Mouse (Mus musculus) lung, postnatal 0 days (tissue): ENCODE measurements around the gene Pik3cd. TPM values are rescaled to one million over a fixed set of nuclear protein-coding genes. Genes with fewer than 3 reads are reported as not detected.

Experiments used
- ATAC-seq: fragments of 200-750 bp; cut with Nextera tagmentation; 2 replicates; pipeline ENCODE4 v1.8.0; 2017; ENCODE audit warnings: moderate library complexity
- DNase-seq: peaks from one replicate; pipeline ENCODE4 v3.0.0-alpha.2; 2016; ENCODE audit warnings: low spot score
- H3K27ac ChIP-seq: fragments of 300-500 bp; sonication (generic); 2 replicates; pipeline ENCODE4 v1.5.1; 2014; ENCODE audit warnings: antibody characterized with exemption, mild to moderate bottlenecking, low read length, mixed read lengths
- H3K27me3 ChIP-seq: fragments of 300-500 bp; sonication (generic); replicated peaks from 2 replicates; pipeline ENCODE4 v1.6.1; 2014; ENCODE audit warnings: low read length, mixed read lengths; ENCODE audit not compliant: insufficient read depth
- H3K36me3 ChIP-seq: fragments of 300-500 bp; sonication (generic); 2 replicates; pipeline ENCODE4 v1.6.1; 2014; ENCODE audit warnings: low read length, mixed read lengths; ENCODE audit not compliant: insufficient read depth
- H3K4me1 ChIP-seq: fragments of 300-500 bp; sonication (generic); 2 replicates; pipeline ENCODE4 v1.6.1; 2014; ENCODE audit warnings: antibody characterized with exemption, low read depth, low read length, mixed read lengths; ENCODE audit not compliant: insufficient read depth
- H3K4me2 ChIP-seq: fragments of 300-500 bp; sonication (generic); replicated peaks from 2 replicates; pipeline ENCODE4 v1.6.1; 2014; ENCODE audit warnings: low read depth, mild to moderate bottlenecking, low read length, moderate library complexity, mixed read lengths
- H3K4me3 ChIP-seq: fragments of 300-500 bp; sonication (generic); 2 replicates; pipeline ENCODE4 v1.5.1; 2014; ENCODE audit warnings: low read depth, low read length
- H3K9ac ChIP-seq: fragments of 300-500 bp; sonication (generic); replicated peaks from 2 replicates; pipeline ENCODE4 v1.6.1; 2014; ENCODE audit warnings: low read depth, mild to moderate bottlenecking
- H3K9me3 ChIP-seq: fragments of 300-500 bp; sonication (generic); 2 replicates; pipeline ENCODE4 v1.6.1; 2016; ENCODE audit warnings: low read length, mixed read lengths
- CTCF ChIP-seq: IDR thresholded peaks from 2 replicates; pipeline ENCODE4 v1.5.1; 2016; ENCODE audit warnings: antibody characterized with exemption, mild to moderate bottlenecking
- EP300 ChIP-seq: IDR thresholded peaks from 2 replicates; pipeline ENCODE4 v1.6.1; 2016; ENCODE audit warnings: antibody characterized with exemption, mild to moderate bottlenecking, control low read depth
- WGBS: fragments of 180-500 bp; shearing (Covaris S2); extraction: QIAGEN DNeasy Blood & Tissue Kit; methylation state at CpG from one replicate; pipeline ENCODE4 v1.1.7; 2014; 5-methylcytosine and 5-hydroxymethylcytosine counted together
- polyA plus RNA-seq: library from polyadenylated mRNA; unstranded; fragments of >200 nt; fragmentation: Nextera tagmentation; extraction: Ambion mirVana; gene quantifications from 2 replicates; pipeline ENCODE4 v1.2.1, GENCODE M21; 2015

Gene Pik3cd
- polyA plus RNA-seq, 1 experiment from 2014 or later = 4.0 TPM

DNA sequence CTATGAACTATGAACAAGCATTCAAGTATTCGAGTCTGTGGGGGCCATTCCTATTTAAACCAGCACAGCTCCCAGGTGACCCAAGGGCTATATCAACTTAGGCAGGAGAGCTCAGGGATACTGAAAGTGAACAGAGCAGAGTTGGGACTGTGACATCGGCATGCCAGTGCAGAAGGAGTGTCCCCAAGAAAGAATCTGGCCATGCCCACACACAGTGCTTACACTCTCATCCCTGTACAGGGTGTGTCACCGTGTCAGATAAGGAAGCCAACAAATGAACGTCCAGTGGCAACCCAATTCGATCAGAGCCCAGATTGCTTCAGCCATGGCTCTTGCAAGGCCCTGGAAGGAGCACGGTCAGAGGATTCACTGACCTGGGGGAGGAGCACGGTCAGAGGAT is 2.9 kb upstream of the Pik3cd start:
- no peak for TF ChIP-seq CTCF
- no peak for TF ChIP-seq EP300
- no peak overlapping the region for H3K4me2 ChIP-seq
- no peak overlapping the region for H3K27ac ChIP-seq
- H3K9ac ChIP-seq = no peak overlapping the region
- H3K4me3 ChIP-seq = no peak overlapping the region
- H3K27me3 ChIP-seq = no peaks in the 10 kb centered on the region
- WGBS = 44% methylated on average over 7 of the region's 7 CpGs
- peak; percentile 49; the same call in 1 of the 2 replicates for ATAC-seq
- no peaks in the 10 kb centered on the region for H3K4me1 ChIP-seq
- H3K9me3 ChIP-seq = no peaks in the 10 kb centered on the region
- H3K36me3 ChIP-seq = no peaks in the 10 kb centered on the region
- DNase-seq = no peak

DNA sequence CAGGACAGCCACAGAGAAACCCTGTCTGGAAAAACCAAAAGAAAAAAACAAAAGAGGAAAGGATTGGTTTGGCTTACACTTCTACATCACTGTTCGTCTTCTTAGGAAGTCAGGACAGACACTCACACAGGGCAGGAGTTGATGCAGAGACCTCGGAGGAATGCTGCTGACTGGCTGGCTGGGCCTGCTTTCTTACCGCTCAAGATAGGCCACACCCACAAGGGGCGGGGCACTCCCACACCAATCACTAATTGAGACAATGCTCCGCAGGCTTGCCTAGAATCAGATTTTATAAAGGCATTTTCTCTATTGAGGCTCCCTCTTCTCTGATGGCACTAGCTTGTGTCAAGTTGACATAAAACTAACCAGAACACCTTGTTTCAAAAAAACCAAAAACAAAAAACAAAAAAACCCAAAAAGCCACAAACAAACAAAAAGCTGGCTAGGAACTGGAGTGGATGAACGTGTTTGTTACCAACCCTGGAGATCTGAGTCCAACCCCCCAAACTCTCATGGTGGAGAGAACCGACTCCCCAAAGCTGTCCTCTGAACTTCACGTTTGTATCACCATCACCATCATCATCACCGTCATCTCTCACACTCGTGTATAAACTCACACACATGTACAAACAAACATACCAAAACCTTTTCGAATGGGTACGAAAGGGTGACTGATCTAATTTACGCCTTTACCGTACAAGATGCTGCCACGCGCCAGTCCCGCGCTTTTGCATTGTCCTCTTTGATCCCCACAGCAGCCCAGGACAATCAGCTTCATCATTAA is 753 bp downstream of the Pik3cd start:
- Histone ChIP-seq H3K4me2 (no peak overlapping the region), H3K4me3 (no peak overlapping the region), H3K27ac (no peak overlapping the region), H3K27me3 (no peaks in the 10 kb centered on the region), H3K36me3 (no peaks in the 10 kb centered on the region), H3K4me1 (no peaks in the 10 kb centered on the region), H3K9ac (no peak overlapping the region), H3K9me3 (no peaks in the 10 kb centered on the region)
- 56% methylated on average over 18 of the region's 18 CpGs for WGBS
- DNase-seq (peak; percentile 40), ATAC-seq (no peak)
- TF ChIP-seq CTCF (no peak), EP300 (no peak)

DNA sequence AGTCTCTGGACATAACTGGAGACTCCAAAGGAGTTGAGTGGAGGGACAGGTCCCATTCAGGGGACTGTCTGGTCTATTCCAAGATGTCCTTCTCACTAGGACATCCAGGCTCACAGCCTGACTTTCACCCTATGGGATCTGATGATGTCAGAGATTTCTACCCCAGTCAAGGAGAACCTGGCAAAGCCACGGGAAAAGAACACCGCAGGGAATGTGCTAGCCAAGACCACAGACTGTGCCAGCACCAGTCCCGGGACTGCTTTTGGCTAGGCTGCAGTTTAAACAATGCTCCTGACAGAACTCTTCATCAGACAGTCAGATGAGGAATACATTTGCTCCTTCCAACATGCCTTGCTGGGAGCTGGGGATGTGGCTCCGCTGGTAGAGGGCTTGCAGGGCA is 2.4 kb downstream of the Pik3cd start:
- TF ChIP-seq CTCF (no peak), EP300 (no peak)
- Histone ChIP-seq H3K36me3 (no peaks in the 10 kb centered on the region), H3K27ac (no peak overlapping the region), H3K4me2 (no peak overlapping the region), H3K4me3 (no peak overlapping the region), H3K27me3 (no peaks in the 10 kb centered on the region), H3K9me3 (no peaks in the 10 kb centered on the region), H3K9ac (no peak overlapping the region), H3K4me1 (no peaks in the 10 kb centered on the region)
- ATAC-seq (no peak), DNase-seq (no peak)
- WGBS = 65% methylated on average over 4 of the region's 4 CpGs

DNA sequence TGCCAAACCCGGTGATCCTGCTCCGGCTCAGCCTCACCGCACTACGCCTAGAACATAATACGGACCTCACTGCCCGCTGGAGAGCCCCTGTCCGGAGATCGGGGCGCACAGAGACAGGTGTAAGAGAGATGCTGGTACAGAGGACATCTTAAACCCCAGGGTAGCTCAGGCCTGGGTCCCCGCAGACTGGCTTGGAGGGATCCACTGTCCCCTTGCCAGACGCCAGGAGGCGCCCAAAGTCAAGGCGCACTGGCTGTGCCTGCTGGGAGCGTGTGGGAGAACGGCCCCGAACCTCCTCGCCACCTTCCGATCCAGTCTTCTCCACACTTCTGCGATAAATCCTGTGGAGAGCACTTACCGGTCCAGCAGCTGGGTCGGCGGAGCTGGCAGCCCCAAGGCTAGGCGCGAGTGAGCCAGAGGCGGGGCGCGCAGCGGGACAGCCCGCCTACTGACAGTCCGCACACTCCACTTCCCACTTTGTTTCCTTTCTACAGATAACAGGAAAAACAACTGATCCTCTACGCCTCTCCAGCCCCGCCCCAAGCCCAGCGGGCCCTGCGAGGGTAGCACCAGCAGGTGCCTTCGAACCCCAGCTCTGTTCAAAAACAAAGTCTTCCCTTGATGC is 4.1 kb downstream of the Pik3cd start:
- Histone ChIP-seq H3K9me3 (no peaks in the 10 kb centered on the region), H3K27me3 (no peaks in the 10 kb centered on the region), H3K27ac (peak overlapping the region; percentile 49; the same call in 1 of the 2 replicates), H3K36me3 (no peaks in the 10 kb centered on the region), H3K9ac (peak overlapping the region; percentile 23; the same call in 1 of the 2 replicates), H3K4me1 (no peaks in the 10 kb centered on the region), H3K4me3 (peak overlapping the region; percentile 48), H3K4me2 (peak overlapping the region; percentile 79)
- TF ChIP-seq EP300 (no peak), CTCF (peak; percentile 81)
- WGBS = 2% methylated on average over 35 of the region's 35 CpGs
- ATAC-seq = peak; percentile 81
- DNase-seq = peak; percentile 70

DNA sequence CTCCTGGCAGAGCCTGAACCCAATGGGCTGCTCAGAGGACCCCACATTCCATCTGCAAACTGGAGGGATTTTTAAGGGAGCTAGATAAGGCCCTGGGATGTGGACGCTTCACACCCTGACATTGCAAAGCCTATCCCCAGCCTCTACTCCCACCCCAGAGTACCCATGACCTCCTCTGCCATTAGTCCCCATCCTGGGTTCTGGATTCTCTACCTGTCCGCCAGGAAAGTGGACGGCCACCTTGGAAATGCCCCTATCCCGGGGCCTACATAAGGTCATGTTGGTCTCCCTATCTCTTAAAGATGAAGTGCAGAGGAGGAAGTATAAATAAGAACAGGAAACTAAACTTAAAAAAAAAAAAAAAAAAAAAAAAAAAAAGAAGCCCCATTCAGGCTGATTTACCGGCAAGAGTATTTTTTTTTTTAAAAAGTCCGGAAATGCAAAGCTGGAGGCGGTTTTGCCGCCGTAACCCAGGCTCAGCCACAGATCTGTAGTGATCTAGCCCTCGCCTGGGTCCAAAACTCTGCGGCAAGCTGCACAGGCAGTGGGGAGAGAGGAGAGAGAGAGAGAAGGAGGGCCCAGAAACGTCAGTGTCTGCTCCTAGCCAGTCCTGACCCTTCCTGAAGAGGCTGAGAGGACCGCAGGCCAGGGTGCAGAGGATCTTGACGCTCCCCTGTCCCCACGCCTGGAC is 4.7 kb downstream of the Pik3cd start:
- ATAC-seq (peak; percentile 31), DNase-seq (peak; percentile 27)
- Histone ChIP-seq H3K9me3 (no peaks in the 10 kb centered on the region), H3K4me3 (peak overlapping the region; percentile 48), H3K9ac (peak overlapping the region; percentile 23; the same call in 1 of the 2 replicates), H3K4me2 (peak overlapping the region; percentile 79), H3K27me3 (no peaks in the 10 kb centered on the region), H3K27ac (peak overlapping the region; percentile 49; the same call in 1 of the 2 replicates), H3K36me3 (no peaks in the 10 kb centered on the region), H3K4me1 (no peaks in the 10 kb centered on the region)
- 24% methylated on average over 15 of the region's 15 CpGs for WGBS
- TF ChIP-seq CTCF (no peak), EP300 (no peak)
